8 mouse cellular contexts compared by ENCODE assay signal in genomic region chr2:163644047-163644446, GRCm38 (mm10). TPM values are rescaled to one million over a fixed set of nuclear protein-coding genes. Genes with fewer than 3 reads are reported as not detected.
DNase-seq lines count a peak whose midpoint lies in the region; ATAC-seq and TF ChIP-seq lines count a peak whose summit lies in the region.

No protein-coding gene starts in this region.

- 0 out of 2 replicates have a peak, but pooled peaks cover 7% of the 10 kb centered on the region for H3K36me3 ChIP-seq in heart, embryonic 12.5 days
- H3K36me3 ChIP-seq in ES-Bruce4 (ENCODE audit: control insufficient read depth, insufficient read depth, low read length, poor library complexity, severe bottlenecking) (peaks cover 2% of the 10 kb centered on the region; the same call in 1 of the 2 replicates), macrophage (ENCODE audit: inconsistent target) (no peaks in the 10 kb centered on the region)
- no peaks in the 10 kb centered on the region for H3K36me3 ChIP-seq in forebrain, embryonic 14.5 days (ENCODE audit: control insufficient read depth, insufficient read depth, low read length)

- ATAC-seq in heart, embryonic 12.5 days (ENCODE audit: insufficient number of reproducible peaks, low FRiP score), result no peak
- ATAC-seq in forebrain, embryonic 14.5 days, result no peak

- no peak for TF ChIP-seq CTCF in ES-Bruce4 (IDR thresholded peaks at IDR 0.05; ENCODE audit: low read depth, low read length)

- TF ChIP-seq POLR2A in ES-Bruce4 (IDR thresholded peaks at IDR 0.05; ENCODE audit: insufficient read depth, low read length), result no peak

- H3K4me2 ChIP-seq in heart, embryonic 12.5 days, result peak overlapping the region; percentile 73
- peak overlapping the region; percentile 55 for H3K4me2 ChIP-seq in forebrain, embryonic 14.5 days (ENCODE audit: low read length)

- peak overlapping the region; percentile 100 for H3K27ac ChIP-seq in heart, embryonic 12.5 days (ENCODE audit: poor library complexity, severe bottlenecking)
- H3K27ac ChIP-seq in ES-Bruce4 (ENCODE audit: insufficient read depth, low read length) (peak overlapping the region; percentile 52; the same call in 1 of the 2 replicates), macrophage (peak overlapping the region; percentile 87)
- peak overlapping the region; percentile 99; the same call in 1 of the 2 replicates for H3K27ac ChIP-seq in forebrain, embryonic 14.5 days (ENCODE audit: low read depth, low read length)

- TF ChIP-seq EP300 in ES-Bruce4 (IDR thresholded peaks at IDR 0.05; ENCODE audit: insufficient read depth, low read depth, low read length), result no peak

- DNase-seq in heart, adult 8-10 months (ENCODE audit: low spot score), result no peak
- peak; percentile 23 for DNase-seq in forebrain, embryonic 14.5 days (ENCODE audit: low spot score)
- no peak for DNase-seq in urinary bladder, postnatal 36 days (ENCODE audit: low spot score in 2 of 2)
- no peak for DNase-seq in ovary, postnatal 10 days (ENCODE audit: low spot score)
- no peak for DNase-seq in frontal cortex, postnatal 36 days (ENCODE audit: low spot score in 2 of 2)

- peaks cover 55% of the 10 kb centered on the region for H3K79me2 ChIP-seq in macrophage (ENCODE audit: inconsistent target)

- H3K27me3 ChIP-seq in heart, embryonic 12.5 days (replicated peaks), result no peaks in the 10 kb centered on the region
- H3K27me3 ChIP-seq in ES-Bruce4 (ENCODE audit: control insufficient read depth, insufficient read depth, low read length, poor library complexity, severe bottlenecking), result no peaks in the 10 kb centered on the region
- H3K27me3 ChIP-seq in forebrain, embryonic 14.5 days (replicated peaks; ENCODE audit: control insufficient read depth, insufficient read depth, low read length), result no peaks in the 10 kb centered on the region

- peak overlapping the region; percentile 98 for H3K9ac ChIP-seq in heart, embryonic 12.5 days
- peak overlapping the region; percentile 90 for H3K9ac ChIP-seq in ES-Bruce4 (ENCODE audit: low read depth, poor library complexity, severe bottlenecking)
- peak overlapping the region; percentile 95 for H3K9ac ChIP-seq in forebrain, embryonic 14.5 days (ENCODE audit: low read length)

- H3K9me3 ChIP-seq in heart, embryonic 12.5 days (replicated peaks), result no peaks in the 10 kb centered on the region
- peaks cover 3% of the 10 kb centered on the region for H3K9me3 ChIP-seq in ES-Bruce4 (replicated peaks; ENCODE audit: control insufficient read depth, insufficient read depth, low read length, poor library complexity, severe bottlenecking)
- no peaks in the 10 kb centered on the region for H3K9me3 ChIP-seq in forebrain, embryonic 14.5 days (replicated peaks; ENCODE audit: control insufficient read depth, low read length)

- H3K4me3 ChIP-seq in heart, embryonic 12.5 days, result peak overlapping the region; percentile 97
- H3K4me3 ChIP-seq in ES-Bruce4 (ENCODE audit: low read depth, low read length) (peak overlapping the region; percentile 99), macrophage (ENCODE audit: inconsistent target) (peak overlapping the region; percentile 86)
- peak overlapping the region; percentile 93 for H3K4me3 ChIP-seq in forebrain, embryonic 14.5 days (ENCODE audit: low read depth, low read length)

- peaks cover 49% of the 10 kb centered on the region for H3K4me1 ChIP-seq in heart, embryonic 12.5 days (replicated peaks)
- peaks cover 2% of the 10 kb centered on the region for H3K4me1 ChIP-seq in ES-Bruce4 (ENCODE audit: control insufficient read depth, insufficient read depth, low read length)
- peaks cover 12% of the 10 kb centered on the region; the same call in 1 of the 2 replicates for H3K4me1 ChIP-seq in forebrain, embryonic 14.5 days (ENCODE audit: control insufficient read depth, insufficient read depth, low read length)

- 7% methylated on average over 4 of the region's 4 CpGs for WGBS in heart, embryonic 12.5 days
- 5% methylated on average over 4 of the region's 4 CpGs for WGBS in forebrain, embryonic 14.5 days
- 4% methylated on average over 4 of the region's 4 CpGs for WGBS in macrophage (ENCODE audit: missing documents)

RNA-seq across cellular contexts. Expression of gene Serinc3, which starts 0.9 kb away (rescaled TPM):
- polyA plus RNA-seq in heart, embryonic 12.5 days (2016; fragmentation: Nextera tagmentation; extraction: Ambion mirVana), result 67.7 and 76.7 TPM in 2 replicates
- 100 to 1,000 TPM; 272 to 302 (median 297) TPM for total RNA-seq in heart, adult 8-10 months (2022)
- 130 and 146 TPM in 2 replicates for polyA plus RNA-seq in ES-Bruce4 (2011; ENCODE audit: insufficient read depth, insufficient read length, low read depth, missing spikeins)
- polyA plus RNA-seq in forebrain, embryonic 14.5 days (2014; fragmentation: Nextera tagmentation; extraction: Ambion mirVana), result 37.3 and 37.9 TPM in 2 replicates
- 100 to 1,000 TPM in 9 of 26 experiments, 10 to 100 TPM in 17; 27.4 to 173 (median 89.6) TPM for total RNA-seq in macrophage (2018; cell fraction: chromatin; rRNA removed)
- 100 to 1,000 TPM; 210 to 576 (median 331) TPM for total RNA-seq in macrophage (2018; cell fraction: cytosol; rRNA removed)
- 100 to 1,000 TPM; 108 to 439 (median 280) TPM for total RNA-seq in macrophage (2018; cell fraction: nucleus; rRNA removed)
- 217 to 859 TPM (median 380 TPM) in 3 replicates for polyA plus RNA-seq in macrophage (2018)

RNA-seq across cellular contexts. Expression of gene Pkig, which starts 14.1 kb away (rescaled TPM):
- polyA plus RNA-seq in heart, embryonic 12.5 days (2016; fragmentation: Nextera tagmentation; extraction: Ambion mirVana), result 233 and 241 TPM in 2 replicates
- total RNA-seq in heart, adult 8-10 months (2022), result 100 to 1,000 TPM; 214 to 247 (median 224) TPM
- 20.2 TPM in 2 replicates for polyA plus RNA-seq in ES-Bruce4 (2011; ENCODE audit: insufficient read depth, insufficient read length, low read depth, missing spikeins)
- 163 and 181 TPM in 2 replicates for polyA plus RNA-seq in forebrain, embryonic 14.5 days (2014; fragmentation: Nextera tagmentation; extraction: Ambion mirVana)
- 10 to 100 TPM in 19 of 26 experiments, 1 to 10 TPM in 7; 2.4 to 30.8 (median 18.1) TPM for total RNA-seq in macrophage (2018; cell fraction: chromatin; rRNA removed)
- total RNA-seq in macrophage (2018; cell fraction: cytosol; rRNA removed), result 10 to 100 TPM; 42.4 to 74.6 (median 56.6) TPM
- total RNA-seq in macrophage (2018; cell fraction: nucleus; rRNA removed), result 10 to 100 TPM; 12.2 to 39.2 (median 23.1) TPM
- polyA plus RNA-seq in macrophage (2018), result 39.4 to 69.2 TPM (median 46.2 TPM) in 3 replicates

RNA-seq across cellular contexts. Expression of gene Ttpal, which starts 41.9 kb away (rescaled TPM):
- polyA plus RNA-seq in heart, embryonic 12.5 days (2016; fragmentation: Nextera tagmentation; extraction: Ambion mirVana), result 26.9 and 27.8 TPM in 2 replicates
- total RNA-seq in heart, adult 8-10 months (2022), result 10 to 100 TPM in 2 of 4 experiments, 1 to 10 TPM in 2; 7.4 to 15.0 (median 11.4) TPM
- 9.4 and 11.9 TPM in 2 replicates for polyA plus RNA-seq in ES-Bruce4 (2011; ENCODE audit: insufficient read depth, insufficient read length, low read depth, missing spikeins)
- polyA plus RNA-seq in forebrain, embryonic 14.5 days (2014; fragmentation: Nextera tagmentation; extraction: Ambion mirVana), result 44.8 and 46.7 TPM in 2 replicates
- 100 to 1,000 TPM in 11 of 26 experiments, 10 to 100 TPM in 15; 39.4 to 228 (median 75.4) TPM for total RNA-seq in macrophage (2018; cell fraction: chromatin; rRNA removed)
- total RNA-seq in macrophage (2018; cell fraction: cytosol; rRNA removed), result 10 to 100 TPM; 14.0 to 31.8 (median 18.4) TPM
- 100 to 1,000 TPM in 5 of 26 experiments, 10 to 100 TPM in 21; 24.8 to 160 (median 66.0) TPM for total RNA-seq in macrophage (2018; cell fraction: nucleus; rRNA removed)
- 8.8 to 17.3 TPM (median 13.7 TPM) in 3 replicates for polyA plus RNA-seq in macrophage (2018)
